9 mouse cellular contexts compared by ENCODE assay signal in genomic region chr9:40116645-40117286, GRCm38 (mm10). TPM values are rescaled to one million over a fixed set of nuclear protein-coding genes. Genes with fewer than 3 reads are reported as not detected.
A peak's percentile ranks its signal among the peaks of the same experiment; 100 is the strongest.
DNase-seq lines count a peak whose midpoint lies in the region; ATAC-seq lines count a peak whose summit lies in the region.
"Had no signal": no experiment of that assay in that cellular context is flagged by ENCODE, and none has a peak within 500 bp of the region (broad histone marks: within the 10 kb centered on the region; RNA-seq: fewer than 3 reads in every experiment).

No protein-coding gene starts in this region.

- H3K9me3 ChIP-seq in embryonic facial prominence, embryonic 12.5 days: no peaks in the 10 kb centered on the region
- no peaks in the 10 kb centered on the region for H3K9me3 ChIP-seq in embryonic facial prominence, embryonic 10.5 days
- no peaks in the 10 kb centered on the region for H3K9me3 ChIP-seq in embryonic facial prominence, embryonic 15.5 days (replicated peaks)
- no peaks in the 10 kb centered on the region for H3K9me3 ChIP-seq in lung, embryonic 16.5 days (ENCODE audit: control insufficient read depth, low read length)

- ATAC-seq in embryonic facial prominence, embryonic 12.5 days (ENCODE audit: insufficient number of reproducible peaks, insufficient read depth, low FRiP score, low TSS enrichment): 0 out of 2 replicates have a peak, but pooled peaks have one; percentile 22
- ATAC-seq in embryonic facial prominence, embryonic 15.5 days (ENCODE audit: insufficient number of reproducible peaks, low FRiP score, low TSS enrichment, low read depth): peak; percentile 69; the same call in 1 of the 2 replicates
- peak; percentile 99 for ATAC-seq in hematopoietic stem cell, adult 5-6 weeks (replicated peaks in 1 of 2; ENCODE audit: insufficient read depth in 1 of 2, low FRiP score in 2 of 2, low TSS enrichment in 1 of 2, low read depth in 1 of 2, poor library complexity in 2 of 2, severe bottlenecking in 2 of 2)
- peak; percentile 79 for ATAC-seq in lung, embryonic 16.5 days (ENCODE audit: low read depth)

- no peak overlapping the region for H3K4me3 ChIP-seq in embryonic facial prominence, embryonic 12.5 days
- H3K4me3 ChIP-seq in embryonic facial prominence, embryonic 10.5 days: no peak overlapping the region
- no peak overlapping the region for H3K4me3 ChIP-seq in embryonic facial prominence, embryonic 15.5 days (replicated peaks)
- H3K4me3 ChIP-seq in lung, embryonic 16.5 days (ENCODE audit: low read length): no peak overlapping the region

- DNase-seq in embryonic facial prominence, embryonic 10.5 days (ENCODE audit: low spot score): no peak
- peak; percentile 47 for DNase-seq in urinary bladder, postnatal 25 days (ENCODE audit: low spot score)
- DNase-seq in retina, postnatal 1 day: no peak
- DNase-seq in B cell, adult 2 months: no peak

- no peak overlapping the region for H3K27ac ChIP-seq in embryonic facial prominence, embryonic 12.5 days
- H3K27ac ChIP-seq in embryonic facial prominence, embryonic 10.5 days (replicated peaks): no peak overlapping the region
- H3K27ac ChIP-seq in embryonic facial prominence, embryonic 15.5 days (replicated peaks): peak overlapping the region; percentile 19
- no peak overlapping the region for H3K27ac ChIP-seq in lung, embryonic 16.5 days (ENCODE audit: low read length)

- no peak overlapping the region for H3K4me2 ChIP-seq in embryonic facial prominence, embryonic 12.5 days (replicated peaks)
- H3K4me2 ChIP-seq in embryonic facial prominence, embryonic 15.5 days (replicated peaks): peak overlapping the region; percentile 29
- peak overlapping the region; percentile 5; the same call in 1 of the 2 replicates for H3K4me2 ChIP-seq in lung, embryonic 16.5 days (ENCODE audit: low read depth, low read length)

- no peaks in the 10 kb centered on the region for H3K27me3 ChIP-seq in embryonic facial prominence, embryonic 12.5 days
- no peaks in the 10 kb centered on the region for H3K27me3 ChIP-seq in embryonic facial prominence, embryonic 10.5 days (replicated peaks; ENCODE audit: low read depth, poor library complexity, severe bottlenecking)
- no peaks in the 10 kb centered on the region for H3K27me3 ChIP-seq in embryonic facial prominence, embryonic 15.5 days
- no peaks in the 10 kb centered on the region for H3K27me3 ChIP-seq in lung, embryonic 16.5 days (ENCODE audit: control insufficient read depth, insufficient read depth, low read depth, low read length)

- WGBS in embryonic facial prominence, embryonic 12.5 days: 55% methylated on average over 10 of the region's 10 CpGs
- 63% methylated on average over 10 of the region's 10 CpGs for WGBS in embryonic facial prominence, embryonic 10.5 days
- 32% methylated on average over 10 of the region's 10 CpGs for WGBS in embryonic facial prominence, embryonic 15.5 days
- WGBS in lung, embryonic 16.5 days: 45% methylated on average over 10 of the region's 10 CpGs

- H3K36me3 ChIP-seq in embryonic facial prominence, embryonic 12.5 days: no peaks in the 10 kb centered on the region
- H3K36me3 ChIP-seq in embryonic facial prominence, embryonic 10.5 days (replicated peaks): no peaks in the 10 kb centered on the region
- H3K36me3 ChIP-seq in embryonic facial prominence, embryonic 15.5 days: no peaks in the 10 kb centered on the region
- H3K36me3 ChIP-seq in lung, embryonic 16.5 days (ENCODE audit: control insufficient read depth, insufficient read depth, low read length): no peaks in the 10 kb centered on the region

- H3K4me1 ChIP-seq in embryonic facial prominence, embryonic 12.5 days: no peaks in the 10 kb centered on the region; the same call in 1 of the 2 replicates
- peaks cover 3% of the 10 kb centered on the region; the same call in 1 of the 2 replicates for H3K4me1 ChIP-seq in embryonic facial prominence, embryonic 10.5 days
- peaks cover 9% of the 10 kb centered on the region for H3K4me1 ChIP-seq in embryonic facial prominence, embryonic 15.5 days
- H3K4me1 ChIP-seq in lung, embryonic 16.5 days (replicated peaks; ENCODE audit: control insufficient read depth, insufficient read depth, low read length): no peaks in the 10 kb centered on the region

- H3K9ac ChIP-seq in embryonic facial prominence, embryonic 12.5 days: no peak overlapping the region
- H3K9ac ChIP-seq in embryonic facial prominence, embryonic 15.5 days: no peak overlapping the region
- H3K9ac ChIP-seq in lung, embryonic 16.5 days (ENCODE audit: low read length): no peak overlapping the region

RNA-seq across cellular contexts. Expression of gene Olfr984, which starts 2.8 kb away (rescaled TPM):
- not detected in 2 replicates for polyA plus RNA-seq in embryonic facial prominence, embryonic 12.5 days (2016; fragmentation: Nextera tagmentation; extraction: Ambion mirVana)
- not detected in 2 replicates for polyA plus RNA-seq in embryonic facial prominence, embryonic 10.5 days (2016; fragmentation: Nextera tagmentation; extraction: Ambion mirVana)
- not detected in 2 replicates for polyA plus RNA-seq in embryonic facial prominence, embryonic 15.5 days (2015; fragmentation: Nextera tagmentation; extraction: Ambion mirVana)
- not detected in 2 replicates for total RNA-seq in hematopoietic stem cell, adult 5-6 weeks (2017)
- polyA plus RNA-seq in lung, embryonic 16.5 days (2015; fragmentation: Nextera tagmentation; extraction: Ambion mirVana): not detected in 2 replicates
- total RNA-seq: neutrophil, adult 5-6 weeks had no signal

RNA-seq across cellular contexts. Expression of gene Olfr985, which starts 13.2 kb away (rescaled TPM):
- polyA plus RNA-seq in embryonic facial prominence, embryonic 12.5 days (2016; fragmentation: Nextera tagmentation; extraction: Ambion mirVana): not detected in 2 replicates
- polyA plus RNA-seq in embryonic facial prominence, embryonic 10.5 days (2016; fragmentation: Nextera tagmentation; extraction: Ambion mirVana): not detected in 2 replicates
- not detected in 2 replicates for polyA plus RNA-seq in embryonic facial prominence, embryonic 15.5 days (2015; fragmentation: Nextera tagmentation; extraction: Ambion mirVana)
- not detected in 2 replicates for total RNA-seq in hematopoietic stem cell, adult 5-6 weeks (2017)
- not detected in 2 replicates for polyA plus RNA-seq in lung, embryonic 16.5 days (2015; fragmentation: Nextera tagmentation; extraction: Ambion mirVana)
- total RNA-seq: neutrophil, adult 5-6 weeks had no signal

RNA-seq across cellular contexts. Expression of gene Olfr983, which starts 23.4 kb away (rescaled TPM):
- polyA plus RNA-seq in embryonic facial prominence, embryonic 12.5 days (2016; fragmentation: Nextera tagmentation; extraction: Ambion mirVana): not detected in 2 replicates
- not detected in 2 replicates for polyA plus RNA-seq in embryonic facial prominence, embryonic 10.5 days (2016; fragmentation: Nextera tagmentation; extraction: Ambion mirVana)
- polyA plus RNA-seq in embryonic facial prominence, embryonic 15.5 days (2015; fragmentation: Nextera tagmentation; extraction: Ambion mirVana): not detected in 2 replicates
- total RNA-seq in hematopoietic stem cell, adult 5-6 weeks (2017): not detected in 2 replicates
- polyA plus RNA-seq in lung, embryonic 16.5 days (2015; fragmentation: Nextera tagmentation; extraction: Ambion mirVana): not detected in 2 replicates
- total RNA-seq: neutrophil, adult 5-6 weeks had no signal

RNA-seq across cellular contexts. Expression of gene Tmem225, which starts 31.2 kb away (rescaled TPM):
- polyA plus RNA-seq in embryonic facial prominence, embryonic 12.5 days (2016; fragmentation: Nextera tagmentation; extraction: Ambion mirVana): not detected in 2 replicates
- polyA plus RNA-seq in embryonic facial prominence, embryonic 10.5 days (2016; fragmentation: Nextera tagmentation; extraction: Ambion mirVana): not detected in 2 replicates
- polyA plus RNA-seq in embryonic facial prominence, embryonic 15.5 days (2015; fragmentation: Nextera tagmentation; extraction: Ambion mirVana): not detected in 2 replicates
- total RNA-seq in hematopoietic stem cell, adult 5-6 weeks (2017): not detected in 2 replicates
- polyA plus RNA-seq in lung, embryonic 16.5 days (2015; fragmentation: Nextera tagmentation; extraction: Ambion mirVana): not detected in 2 replicates
- total RNA-seq: neutrophil, adult 5-6 weeks had no signal

RNA-seq across cellular contexts. Expression of gene Olfr982, which starts 43.1 kb away (rescaled TPM):
- not detected in 2 replicates for polyA plus RNA-seq in embryonic facial prominence, embryonic 12.5 days (2016; fragmentation: Nextera tagmentation; extraction: Ambion mirVana)
- polyA plus RNA-seq in embryonic facial prominence, embryonic 10.5 days (2016; fragmentation: Nextera tagmentation; extraction: Ambion mirVana): not detected in 2 replicates
- polyA plus RNA-seq in embryonic facial prominence, embryonic 15.5 days (2015; fragmentation: Nextera tagmentation; extraction: Ambion mirVana): not detected in 2 replicates
- not detected in 2 replicates for total RNA-seq in hematopoietic stem cell, adult 5-6 weeks (2017)
- not detected in 2 replicates for polyA plus RNA-seq in lung, embryonic 16.5 days (2015; fragmentation: Nextera tagmentation; extraction: Ambion mirVana)
- total RNA-seq: neutrophil, adult 5-6 weeks had no signal

Comparison
In these comparisons a context has a peak if more than half of its experiments do, and no peak if none do; other contexts are left out.
1. ATAC-seq: peak in every context shown above with its lines; median percentile 99 in hematopoietic stem cell, adult 5-6 weeks; 79 in lung, embryonic 16.5 days; 69 in embryonic facial prominence, embryonic 15.5 days; 22 in embryonic facial prominence, embryonic 12.5 days.